Mouse (Mus musculus) hindbrain, embryonic 12.5 days (tissue): ENCODE measurements at regions not wholly inside any gene's neighbourhood (a gene's known extent, or its start where the extent isn't known, plus 50 kb on each side); places are given as distances from the start of the nearest gene placed in this dataset.
A peak's percentile ranks its signal among the peaks of the same experiment; 100 is the strongest.

ENCODE experiments used
- ATAC-seq: fragments of 200-750 bp; cut with Nextera tagmentation; 2 replicates; pipeline ENCODE4 v1.8.0; 2017; ENCODE audit warnings: moderate TSS enrichment; ENCODE audit not compliant: low FRiP score
- H3K27ac ChIP-seq: fragments of 300-500 bp; sonication (generic); 2 replicates; pipeline ENCODE4 v1.5.1; 2016; ENCODE audit warnings: mild to moderate bottlenecking
- H3K27me3 ChIP-seq: fragments of 300-500 bp; sonication (generic); 2 replicates; pipeline ENCODE4 v1.6.1; 2016; ENCODE audit warnings: mild to moderate bottlenecking
- H3K36me3 ChIP-seq: fragments of 300-500 bp; sonication (generic); 2 replicates; pipeline ENCODE4 v1.6.1; 2016; ENCODE audit warnings: mild to moderate bottlenecking
- H3K4me1 ChIP-seq: fragments of 300-500 bp; sonication (generic); 2 replicates; pipeline ENCODE4 v1.6.1; 2016
- H3K4me2 ChIP-seq: fragments of 300-500 bp; sonication (generic); replicated peaks from 2 replicates; pipeline ENCODE4 v1.6.1; 2016; ENCODE audit warnings: mild to moderate bottlenecking
- H3K4me3 ChIP-seq: fragments of 300-500 bp; sonication (generic); 2 replicates; pipeline ENCODE4 v1.5.1; 2016; ENCODE audit warnings: mild to moderate bottlenecking
- H3K9ac ChIP-seq: fragments of 300-500 bp; sonication (generic); 2 replicates; pipeline ENCODE4 v1.6.1; 2016; ENCODE audit warnings: mild to moderate bottlenecking, moderate library complexity
- H3K9me3 ChIP-seq: fragments of 300-500 bp; sonication (generic); replicated peaks from 2 replicates; pipeline ENCODE4 v1.6.1; 2016; ENCODE audit warnings: mild to moderate bottlenecking
- WGBS: fragments of 180-500 bp; shearing (Covaris S2); methylation state at CpG from one replicate; pipeline ENCODE4 v1.1.7; 2016; 5-methylcytosine and 5-hydroxymethylcytosine counted together

GRCm38 (mm10) chr14:80789131-80789530 lies 805.2 kb downstream of the Olfm4 start:
- Histone ChIP-seq H3K4me2 (no peak overlapping the region), H3K4me3 (no peak overlapping the region), H3K27me3 (no peaks in the 10 kb centered on the region), H3K9me3 (no peaks in the 10 kb centered on the region), H3K4me1 (no peaks in the 10 kb centered on the region), H3K36me3 (no peaks in the 10 kb centered on the region), H3K27ac (no peak overlapping the region), H3K9ac (no peak overlapping the region)
- 82% methylated on average over 1 of the region's 1 CpGs for WGBS
- ATAC-seq = no peak

- H3K4me2 ChIP-seq = no peak overlapping the region
- no peaks in the 10 kb centered on the region for H3K4me1 ChIP-seq
- WGBS = 83% methylated on average over 6 of the region's 6 CpGs
- no peak overlapping the region for H3K27ac ChIP-seq
- no peak overlapping the region for H3K4me3 ChIP-seq
- H3K27me3 ChIP-seq = no peaks in the 10 kb centered on the region
- H3K36me3 ChIP-seq = no peaks in the 10 kb centered on the region
- H3K9ac ChIP-seq = no peak overlapping the region
- no peaks in the 10 kb centered on the region for H3K9me3 ChIP-seq
- ATAC-seq = no peak
Measured at GRCm38 (mm10) chr14:80799370-80799959, 815.6 kb downstream of the Olfm4 start.

GRCm38 (mm10) chr14:80830476-80830875 lies 846.6 kb downstream of the Olfm4 start:
- Histone ChIP-seq H3K36me3 (no peaks in the 10 kb centered on the region), H3K4me1 (no peaks in the 10 kb centered on the region), H3K4me2 (no peak overlapping the region), H3K27ac (no peak overlapping the region), H3K27me3 (no peaks in the 10 kb centered on the region), H3K9me3 (no peaks in the 10 kb centered on the region), H3K9ac (no peak overlapping the region), H3K4me3 (no peak overlapping the region)
- ATAC-seq = no peak
- WGBS = 85% methylated on average over 3 of the region's 3 CpGs

- Histone ChIP-seq H3K9ac (no peak overlapping the region), H3K27ac (no peak overlapping the region), H3K4me2 (no peak overlapping the region), H3K4me1 (peaks cover 5% of the 10 kb centered on the region), H3K4me3 (no peak overlapping the region), H3K9me3 (no peaks in the 10 kb centered on the region), H3K27me3 (no peaks in the 10 kb centered on the region), H3K36me3 (no peaks in the 10 kb centered on the region)
- 75% methylated on average over 4 of the region's 4 CpGs for WGBS
- no peak for ATAC-seq
Measured at GRCm38 (mm10) chr14:80844550-80844949, 860.7 kb downstream of the Olfm4 start.

- peak overlapping the region; percentile 45; the same call in 1 of the 2 replicates for H3K27ac ChIP-seq
- ATAC-seq = peak; percentile 85
- H3K9me3 ChIP-seq = no peaks in the 10 kb centered on the region
- peak overlapping the region; percentile 47 for H3K4me2 ChIP-seq
- H3K9ac ChIP-seq = peak overlapping the region; percentile 23; the same call in 1 of the 2 replicates
- H3K4me3 ChIP-seq = peak overlapping the region; percentile 7
- WGBS = 15% methylated on average over 14 of the region's 14 CpGs
- no peaks in the 10 kb centered on the region for H3K27me3 ChIP-seq
- peaks cover 5% of the 10 kb centered on the region for H3K4me1 ChIP-seq
- H3K36me3 ChIP-seq = no peaks in the 10 kb centered on the region
Measured at GRCm38 (mm10) chr14:80845576-80846269, 861.8 kb downstream of the Olfm4 start.

GRCm38 (mm10) chr14:80846420-80847083 lies 862.7 kb downstream of the Olfm4 start:
- ATAC-seq = peak; percentile 82
- H3K4me1 ChIP-seq = peaks cover 5% of the 10 kb centered on the region
- peak overlapping the region; percentile 47; the same call in 1 of the 2 replicates for H3K4me2 ChIP-seq
- H3K27me3 ChIP-seq = no peaks in the 10 kb centered on the region
- peak overlapping the region; percentile 45; the same call in 1 of the 2 replicates for H3K27ac ChIP-seq
- no peaks in the 10 kb centered on the region for H3K9me3 ChIP-seq
- no peak overlapping the region for H3K4me3 ChIP-seq
- no peak overlapping the region for H3K9ac ChIP-seq
- H3K36me3 ChIP-seq = no peaks in the 10 kb centered on the region
- 71% methylated on average over 9 of the region's 9 CpGs for WGBS
